Mouse (Mus musculus) MEL (cell line): ENCODE results near the gene Nphs2.

Experiments
- CTCF ChIP-seq, 3 experiments: IDR thresholded peaks in 2 of 3; conservative IDR thresholded peaks in 1 of 3; 2 replicates each; pipeline ENCODE4 v1.5.1; 2011 to 2012; ENCODE audit warnings: low read length in 3 of 3, low read depth in 2 of 3, mild to moderate bottlenecking in 2 of 3, improper control_type of control experiment in 1 of 3, inconsistent platforms in 1 of 3, mixed read lengths in 1 of 3, moderate library complexity in 1 of 3; ENCODE audit not compliant: control insufficient read depth in 1 of 3, insufficient read depth in 1 of 3, poor library complexity in 1 of 3, severe bottlenecking in 1 of 3
- ETS1 ChIP-seq: IDR thresholded peaks from 2 replicates; pipeline ENCODE4 v1.6.1; 2012; ENCODE audit warnings: low read depth, mild to moderate bottlenecking, inconsistent platforms, low read length, improper control_type of control experiment, moderate library complexity
- POLR2A ChIP-seq, 2 experiments: IDR thresholded peaks; 2 replicates each; pipeline ENCODE4 v1.6.1; 2011 to 2012; ENCODE audit warnings: low read length in 2 of 2, mild to moderate bottlenecking in 2 of 2, control low read depth in 1 of 2, improper control_type of control experiment in 1 of 2, low read depth in 1 of 2, moderate library complexity in 1 of 2; ENCODE audit not compliant: control insufficient read depth in 1 of 2, insufficient read depth in 1 of 2, poor library complexity in 1 of 2

- TF ChIP-seq CTCF (IDR thresholded peaks at IDR 0.05 in 2 of 3, conservative IDR thresholded peaks at IDR 0.05 in 1 of 3; ENCODE audit: control insufficient read depth in 1 of 3, insufficient read depth in 1 of 3, low read depth in 2 of 3, low read length in 3 of 3, poor library complexity in 1 of 3, severe bottlenecking in 1 of 3) (no peak), POLR2A (IDR thresholded peaks at IDR 0.05; ENCODE audit: control insufficient read depth in 1 of 2, insufficient read depth in 1 of 2, low read depth in 1 of 2, low read length in 2 of 2, poor library complexity in 1 of 2) (peak in 1 of 2 experiments; percentile 70; a peak in 2 of 4 replicates), ETS1 (peak; percentile 85)
Observed at GRCm38 (mm10) chr1:156288556-156289221, 21.8 kb upstream of the Nphs2 start.
